Mouse (Mus musculus) cerebellum, adult 9-10 months (tissue): ENCODE data around the gene Apopt1.
A peak's percentile ranks its signal among the peaks of the same experiment; 100 is the strongest.

Experiments
- DNase-seq: peaks from one replicate; pipeline ENCODE4 v3.0.0; 2022

Apopt1 gene

GRCm38 (mm10) chr12:111713004-111713651, at the start of gene Apopt1, which contains the start of gene Bag5:
TSS of gene Apopt1 (plus strand) at chr12:111713261.
TSS of gene Bag5 (minus strand) at chr12:111713257.
- peak; percentile 86 for DNase-seq

- DNase-seq = peak; percentile 28
Measured at GRCm38 (mm10) chr12:111664144-111664634, 48.9 kb upstream of the Apopt1 start.

DNA sequence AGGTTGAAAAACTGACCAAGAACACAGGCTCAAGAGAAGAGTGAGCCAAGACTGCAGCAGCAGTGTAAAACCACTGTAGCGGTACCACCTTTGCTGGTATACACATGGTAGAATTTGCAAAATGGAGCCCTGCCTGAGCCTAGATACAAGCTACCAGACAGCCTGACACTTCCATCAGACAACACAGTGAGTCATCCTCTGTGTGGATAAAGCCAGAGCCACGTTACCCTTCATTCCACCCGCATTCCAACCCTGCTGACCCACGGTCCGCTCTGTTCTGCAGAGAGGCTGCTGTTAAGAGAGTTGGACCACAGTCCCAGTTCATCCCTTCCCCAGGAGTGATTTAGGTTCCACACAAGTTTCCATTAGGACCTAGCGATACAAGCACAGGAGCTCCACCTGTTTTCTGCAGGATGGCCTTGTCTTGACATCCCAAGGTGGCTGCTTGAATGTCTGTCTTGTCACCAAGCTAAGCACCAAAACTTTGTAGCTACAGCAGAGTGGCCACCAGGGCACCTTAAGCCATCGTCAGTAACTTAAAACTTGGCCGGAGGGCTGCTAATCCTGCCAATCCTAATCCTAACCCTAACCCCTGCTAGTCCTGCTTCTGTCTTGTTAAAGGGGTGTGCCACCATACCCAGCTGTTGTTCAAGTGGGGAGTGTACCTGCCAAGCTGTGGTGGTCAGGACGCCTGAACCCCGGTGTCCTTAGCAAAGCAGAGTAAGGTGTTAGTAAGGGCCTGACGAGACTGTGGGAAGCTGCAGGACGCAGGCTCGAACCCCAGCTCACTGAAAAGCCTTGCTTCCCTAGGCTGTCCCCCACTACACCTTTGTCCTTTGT, 47.8 kb upstream of the Apopt1 start:
- DNase-seq = peak; percentile 15

GRCm38 (mm10) chr12:111666380-111666779, 46.7 kb upstream of the Apopt1 start:
- DNase-seq = no peak

- DNase-seq = peak; percentile 39
Measured at GRCm38 (mm10) chr12:111667421-111667820, 45.6 kb upstream of the Apopt1 start.

GRCm38 (mm10) chr12:111668457-111668912, 44.6 kb upstream of the Apopt1 start:
- DNase-seq = peak; percentile 98

DNA sequence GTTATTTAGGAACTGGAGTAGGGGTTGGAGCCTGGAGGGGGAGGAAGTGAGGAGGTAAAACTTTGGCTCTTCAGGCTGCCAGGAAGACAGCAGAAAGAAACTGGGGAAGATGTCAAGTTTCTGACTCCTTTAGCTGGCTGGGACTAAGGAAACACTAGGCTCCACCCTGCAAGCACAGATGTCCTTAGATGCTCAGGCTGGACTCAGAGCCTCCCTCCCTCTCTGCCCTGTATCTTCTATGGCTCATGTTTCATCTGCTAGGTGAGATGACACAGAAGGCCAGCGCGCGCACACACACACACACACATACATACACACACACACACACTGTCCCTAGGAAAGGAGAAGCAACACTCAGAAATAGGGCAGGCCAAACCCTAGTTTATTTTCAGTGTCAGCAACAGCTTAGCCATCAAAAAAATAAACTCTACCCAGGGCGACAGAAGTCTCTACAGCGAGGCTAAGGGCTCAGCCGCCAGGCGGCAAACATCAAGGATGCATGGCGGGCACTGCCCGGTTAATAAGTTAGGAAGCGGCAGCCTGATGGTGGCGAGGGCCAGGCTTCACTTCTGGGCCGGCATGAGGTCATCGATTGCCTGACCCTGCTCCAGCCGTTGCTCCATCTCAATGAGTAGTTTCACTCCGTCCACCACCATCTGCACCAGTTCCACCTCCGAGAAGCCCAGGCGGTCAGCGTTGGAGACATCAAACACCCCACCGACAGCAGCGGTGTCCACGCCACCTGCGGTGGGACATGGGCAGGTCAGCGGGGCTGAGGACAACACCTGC, 43.9 kb upstream of the Apopt1 start:
- peak; percentile 63 for DNase-seq

- DNase-seq = no peak
Measured at GRCm38 (mm10) chr12:111669961-111670360, 43.1 kb upstream of the Apopt1 start.

- DNase-seq = peak; percentile 91
Measured at GRCm38 (mm10) chr12:111670371-111670971, 42.6 kb upstream of the Apopt1 start.

DNA sequence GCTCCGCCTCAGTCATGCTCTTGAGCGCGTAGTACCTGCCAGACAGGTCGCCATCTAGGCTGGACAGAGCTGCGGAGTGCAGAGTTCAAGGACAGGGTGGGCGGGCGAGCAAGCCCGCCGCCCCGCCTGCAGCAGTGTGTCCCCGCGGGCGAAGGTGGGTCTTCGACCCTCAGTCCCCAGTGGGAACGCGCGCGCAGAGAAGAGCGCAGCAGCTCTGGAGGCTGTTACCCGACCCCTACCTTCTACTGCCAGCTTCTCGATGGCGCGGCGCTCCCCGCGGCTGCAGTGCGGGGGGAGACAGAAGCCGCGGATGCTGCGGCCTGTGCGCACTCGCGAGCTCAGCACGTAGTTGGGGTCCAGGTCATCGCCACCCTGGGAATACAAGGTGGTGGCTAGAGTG, 42.1 kb upstream of the Apopt1 start:
- no peak for DNase-seq

DNA sequence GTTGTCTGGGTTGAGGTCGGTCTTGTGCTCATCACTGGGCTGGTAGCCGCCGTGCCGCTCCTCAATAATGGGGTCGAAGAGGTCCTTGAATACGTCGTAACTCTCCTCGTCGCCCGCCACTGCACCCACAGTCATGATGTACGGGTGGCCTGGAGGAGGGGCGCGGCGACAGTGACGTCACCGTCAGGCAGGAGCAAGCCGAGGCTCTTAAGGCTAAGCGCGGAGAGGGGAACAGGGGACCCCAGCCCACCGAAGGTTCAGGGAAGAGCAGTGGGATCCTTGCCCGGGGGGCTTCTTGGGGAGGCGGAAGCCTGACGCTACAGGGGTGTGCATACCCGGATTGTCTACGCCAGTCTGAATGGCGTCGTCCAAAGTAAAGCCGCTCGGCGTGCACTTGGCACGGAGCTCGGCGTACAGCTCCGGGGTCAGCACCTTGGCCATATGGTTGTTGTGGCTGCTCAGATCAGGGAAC, 41.6 kb upstream of the Apopt1 start:
- peak; percentile 87 for DNase-seq

DNA sequence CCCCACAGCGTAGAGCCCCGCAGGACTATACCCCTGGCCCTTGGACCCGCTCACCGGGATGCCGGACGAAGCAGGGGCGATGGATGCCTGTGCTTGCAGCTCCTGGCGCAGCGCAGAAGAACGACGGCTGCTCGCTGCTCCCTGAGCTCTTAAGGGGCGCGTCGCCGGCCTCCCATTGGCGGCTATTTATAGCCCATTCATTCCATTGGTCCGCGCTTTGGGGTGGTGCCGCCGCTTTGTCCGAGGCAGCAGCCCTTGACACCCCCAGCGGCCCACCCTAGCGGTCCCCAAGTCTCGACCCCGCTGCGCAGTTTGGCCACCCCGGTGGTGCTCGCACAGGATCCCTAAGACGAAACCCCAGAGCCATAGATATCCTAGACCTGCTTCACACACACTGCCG, 40.9 kb upstream of the Apopt1 start, which contains the start of gene Ckb:
TSS of gene Ckb (minus strand) at position 163 of the 400 bp plus-strand sequence.
- DNase-seq = peak; percentile 95

- no peak for DNase-seq
Measured at GRCm38 (mm10) chr12:111672581-111672980, 40.5 kb upstream of the Apopt1 start.

- no peak for DNase-seq
Measured at GRCm38 (mm10) chr12:111674850-111675486, 38.1 kb upstream of the Apopt1 start.

GRCm38 (mm10) chr12:111675797-111676580, 37.1 kb upstream of the Apopt1 start:
- no peak for DNase-seq

GRCm38 (mm10) chr12:111677421-111677820, 35.6 kb upstream of the Apopt1 start:
- peak; percentile 72 for DNase-seq

- DNase-seq = peak; percentile 89
Measured at GRCm38 (mm10) chr12:111677882-111678669, 35.0 kb upstream of the Apopt1 start, which contains the start of gene Trmt61a. TSS of gene Trmt61a (plus strand) at chr12:111678105.

- no peak for DNase-seq
Measured at GRCm38 (mm10) chr12:111678670-111678933, 34.5 kb upstream of the Apopt1 start.

GRCm38 (mm10) chr12:111678997-111679396, 34.1 kb upstream of the Apopt1 start:
- DNase-seq = no peak

GRCm38 (mm10) chr12:111680661-111681060, 32.4 kb upstream of the Apopt1 start:
- no peak for DNase-seq
